Comparison of ENCODE assay signal across 16 mouse cellular contexts in the genomic region with DNA sequence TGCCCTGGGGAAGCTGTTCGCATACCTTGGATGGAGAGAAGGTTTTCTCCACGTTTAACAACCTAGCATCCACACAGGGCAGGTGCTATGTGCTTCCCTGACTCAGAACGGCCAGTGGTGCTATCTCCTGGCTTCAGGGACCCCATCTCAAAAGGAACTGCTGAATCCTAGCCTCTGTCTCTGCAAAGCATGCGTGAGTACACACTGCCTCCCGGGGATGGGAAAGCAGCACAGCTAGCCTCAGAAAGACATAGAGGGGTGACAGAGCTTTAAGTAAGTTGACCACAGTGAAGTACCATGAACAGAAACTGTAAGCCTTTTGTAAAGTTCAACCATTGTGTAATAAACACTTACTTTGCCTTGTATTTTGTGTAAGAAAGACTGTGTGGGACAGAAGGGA. TPM values are rescaled to one million over a fixed set of nuclear protein-coding genes. Genes with fewer than 3 reads are reported as not detected.
DNase-seq lines count a peak whose midpoint lies in the region; ATAC-seq and TF ChIP-seq lines count a peak whose summit lies in the region.
"Had no signal": no experiment of that assay in that cellular context is flagged by ENCODE, and none has a peak within 500 bp of the region (broad histone marks: within the 10 kb centered on the region; RNA-seq: fewer than 3 reads in every experiment).

No protein-coding gene starts in this region.

- no peak for TF ChIP-seq EP300 in MEL (IDR thresholded peaks at IDR 0.05; ENCODE audit: low read depth in 1 of 2, low read length in 2 of 2)

- WGBS in forebrain, postnatal 0 days: 67% methylated on average over 5 of the region's 5 CpGs
- WGBS in forebrain, embryonic 12.5 days: 72% methylated on average over 5 of the region's 5 CpGs
- 61% methylated on average over 5 of the region's 5 CpGs for WGBS in limb, embryonic 12.5 days
- 66% methylated on average over 5 of the region's 5 CpGs for WGBS in limb, embryonic 10.5 days
- 68% methylated on average over 5 of the region's 5 CpGs for WGBS in midbrain, embryonic 14.5 days

- H3K9ac ChIP-seq in forebrain, postnatal 0 days: no peak overlapping the region
- no peak overlapping the region for H3K9ac ChIP-seq in forebrain, embryonic 12.5 days
- no peak overlapping the region for H3K9ac ChIP-seq in limb, embryonic 12.5 days (replicated peaks)
- no peak overlapping the region for H3K9ac ChIP-seq in MEL (ENCODE audit: control insufficient read depth, low read depth, low read length, poor library complexity, severe bottlenecking)
- no peak overlapping the region for H3K9ac ChIP-seq in midbrain, embryonic 14.5 days (replicated peaks; ENCODE audit: low read length)
- H3K9ac ChIP-seq: embryonic facial prominence, embryonic 15.5 days; liver, embryonic 15.5 days had no signal

- ATAC-seq in forebrain, postnatal 0 days: no peak
- ATAC-seq in forebrain, embryonic 12.5 days (ENCODE audit: low FRiP score): no peak
- ATAC-seq in limb, embryonic 12.5 days (ENCODE audit: insufficient number of reproducible peaks, insufficient read depth, low FRiP score, low TSS enrichment, low read depth): no peak
- ATAC-seq in midbrain, embryonic 14.5 days (ENCODE audit: low FRiP score, low TSS enrichment): no peak

- H3K27me3 ChIP-seq in forebrain, postnatal 0 days (ENCODE audit: insufficient read depth, low read length): no peaks in the 10 kb centered on the region
- no peaks in the 10 kb centered on the region for H3K27me3 ChIP-seq in forebrain, embryonic 12.5 days
- peaks cover 12% of the 10 kb centered on the region for H3K27me3 ChIP-seq in limb, embryonic 12.5 days
- peaks cover 25% of the 10 kb centered on the region for H3K27me3 ChIP-seq in limb, embryonic 10.5 days (ENCODE audit: low read depth, poor library complexity, severe bottlenecking)
- no peaks in the 10 kb centered on the region for H3K27me3 ChIP-seq in MEL (ENCODE audit: control insufficient read depth in 1 of 2, insufficient read depth in 2 of 2, low read length in 2 of 2)
- no peaks in the 10 kb centered on the region for H3K27me3 ChIP-seq in midbrain, embryonic 14.5 days (ENCODE audit: control insufficient read depth, insufficient read depth, low read length)
- H3K27me3 ChIP-seq: liver, embryonic 15.5 days had no signal

- no peak overlapping the region for H3K27ac ChIP-seq in forebrain, postnatal 0 days (ENCODE audit: low read depth, low read length)
- H3K27ac ChIP-seq in forebrain, embryonic 12.5 days: no peak overlapping the region
- no peak overlapping the region for H3K27ac ChIP-seq in limb, embryonic 12.5 days
- no peak overlapping the region for H3K27ac ChIP-seq in limb, embryonic 10.5 days
- no peak overlapping the region for H3K27ac ChIP-seq in MEL (ENCODE audit: control insufficient read depth, low read depth, low read length)
- no peak overlapping the region for H3K27ac ChIP-seq in midbrain, embryonic 14.5 days (replicated peaks; ENCODE audit: low read depth, low read length)
- H3K27ac ChIP-seq: embryonic facial prominence, embryonic 15.5 days; liver, embryonic 15.5 days had no signal

- TF ChIP-seq RAD21 in MEL (IDR thresholded peaks at IDR 0.05; ENCODE audit: low read depth, low read length): no peak

- H3K4me3 ChIP-seq in forebrain, postnatal 0 days (ENCODE audit: low read depth, low read length): no peak overlapping the region
- H3K4me3 ChIP-seq in forebrain, embryonic 12.5 days (replicated peaks): no peak overlapping the region
- H3K4me3 ChIP-seq in limb, embryonic 12.5 days (replicated peaks): no peak overlapping the region
- no peak overlapping the region for H3K4me3 ChIP-seq in limb, embryonic 10.5 days
- H3K4me3 ChIP-seq in MEL (ENCODE audit: control insufficient read depth in 1 of 2, insufficient read depth in 1 of 2, low read depth in 2 of 2, low read length in 2 of 2): no peak overlapping the region
- H3K4me3 ChIP-seq in midbrain, embryonic 14.5 days (replicated peaks; ENCODE audit: low read depth, low read length): no peak overlapping the region
- H3K4me3 ChIP-seq: embryonic facial prominence, embryonic 15.5 days; liver, embryonic 15.5 days had no signal

- TF ChIP-seq POLR2A in MEL (IDR thresholded peaks at IDR 0.05; ENCODE audit: control insufficient read depth in 1 of 2, insufficient read depth in 1 of 2, low read depth in 1 of 2, low read length in 2 of 2, poor library complexity in 1 of 2): no peak

- H3K9me3 ChIP-seq in forebrain, postnatal 0 days (ENCODE audit: low read length): no peaks in the 10 kb centered on the region
- no peaks in the 10 kb centered on the region for H3K9me3 ChIP-seq in forebrain, embryonic 12.5 days
- H3K9me3 ChIP-seq in limb, embryonic 12.5 days: no peaks in the 10 kb centered on the region
- no peaks in the 10 kb centered on the region for H3K9me3 ChIP-seq in limb, embryonic 10.5 days (replicated peaks)
- H3K9me3 ChIP-seq in MEL (replicated peaks; ENCODE audit: insufficient read depth, low read length): no peaks in the 10 kb centered on the region
- H3K9me3 ChIP-seq in midbrain, embryonic 14.5 days (ENCODE audit: control insufficient read depth, low read length): no peaks in the 10 kb centered on the region
- H3K9me3 ChIP-seq: embryonic facial prominence, embryonic 15.5 days; liver, embryonic 15.5 days had no signal

- peaks cover 9% of the 10 kb centered on the region; the same call in 1 of the 2 replicates for H3K4me1 ChIP-seq in forebrain, postnatal 0 days (ENCODE audit: insufficient read depth)
- peaks cover 16% of the 10 kb centered on the region for H3K4me1 ChIP-seq in forebrain, embryonic 12.5 days
- peaks cover 12% of the 10 kb centered on the region for H3K4me1 ChIP-seq in limb, embryonic 12.5 days (replicated peaks)
- peaks cover 21% of the 10 kb centered on the region for H3K4me1 ChIP-seq in limb, embryonic 10.5 days
- H3K4me1 ChIP-seq in MEL (ENCODE audit: control insufficient read depth in 1 of 2, insufficient read depth in 2 of 2, low read length in 2 of 2): no peaks in the 10 kb centered on the region
- peaks cover 15% of the 10 kb centered on the region for H3K4me1 ChIP-seq in midbrain, embryonic 14.5 days (ENCODE audit: control insufficient read depth, insufficient read depth, low read length)

- no peaks in the 10 kb centered on the region for H3K36me3 ChIP-seq in forebrain, postnatal 0 days (ENCODE audit: insufficient read depth)
- no peaks in the 10 kb centered on the region for H3K36me3 ChIP-seq in forebrain, embryonic 12.5 days (replicated peaks)
- H3K36me3 ChIP-seq in limb, embryonic 12.5 days: no peaks in the 10 kb centered on the region
- H3K36me3 ChIP-seq in limb, embryonic 10.5 days: no peaks in the 10 kb centered on the region
- H3K36me3 ChIP-seq in MEL (ENCODE audit: control insufficient read depth in 1 of 2, insufficient read depth in 2 of 2, low read length in 2 of 2): no peaks in the 10 kb centered on the region
- H3K36me3 ChIP-seq in midbrain, embryonic 14.5 days (ENCODE audit: control insufficient read depth, insufficient read depth, low read length): no peaks in the 10 kb centered on the region
- H3K36me3 ChIP-seq: embryonic facial prominence, embryonic 15.5 days; G1E; liver, embryonic 15.5 days had no signal

- peak overlapping the region; percentile 25 for H3K4me2 ChIP-seq in forebrain, postnatal 0 days (ENCODE audit: low read depth)
- no peak overlapping the region for H3K4me2 ChIP-seq in forebrain, embryonic 12.5 days
- peak overlapping the region; percentile 50 for H3K4me2 ChIP-seq in limb, embryonic 12.5 days
- peak overlapping the region; percentile 41; the same call in 1 of the 2 replicates for H3K4me2 ChIP-seq in midbrain, embryonic 14.5 days (ENCODE audit: low read length)
- H3K4me2 ChIP-seq: liver, embryonic 15.5 days had no signal

- TF ChIP-seq CTCF in forebrain, postnatal 0 days (IDR thresholded peaks at IDR 0.05; ENCODE audit: low read depth): peak; percentile 38
- no peak for TF ChIP-seq CTCF in MEL (IDR thresholded peaks at IDR 0.05 in 2 of 3, conservative IDR thresholded peaks at IDR 0.05 in 1 of 3; ENCODE audit: control insufficient read depth in 1 of 3, insufficient read depth in 1 of 3, low read depth in 2 of 3, low read length in 3 of 3, poor library complexity in 1 of 3, severe bottlenecking in 1 of 3)

- no peak for DNase-seq in forebrain, postnatal 0 days
- no peak for DNase-seq in limb, embryonic 10.5 days (ENCODE audit: low spot score)
- no peak for DNase-seq in MEL (ENCODE audit: low read depth, low spot score)
- DNase-seq in midbrain, embryonic 14.5 days: no peak
- no peak for DNase-seq in B cell, adult 2 months
- DNase-seq in left cerebral cortex, adult 18-20 months (ENCODE audit: low spot score in 2 of 2): no peak
- DNase-seq: heart, postnatal 14 days; kidney, postnatal 25 days; right cerebral cortex, postnatal 25 days had no signal

- no peaks in the 10 kb centered on the region for H3K79me2 ChIP-seq in MEL (ENCODE audit: control insufficient read depth, insufficient read depth, low read length, poor library complexity)

RNA-seq across cellular contexts. Expression of gene Kcnip1, which starts 0.5 kb away (rescaled TPM):
- total RNA-seq in forebrain, postnatal 0 days (2014; rRNA removed): 68.4 and 92.6 TPM in 2 replicates
- polyA plus RNA-seq in forebrain, postnatal 0 days (2015; fragmentation: Nextera tagmentation; extraction: Ambion mirVana): 70.0 and 91.0 TPM in 2 replicates
- polyA plus RNA-seq in forebrain, embryonic 12.5 days (2016; fragmentation: Nextera tagmentation; extraction: Ambion mirVana): 16.3 and 17.3 TPM in 2 replicates
- polyA plus RNA-seq in limb, embryonic 12.5 days (2016; fragmentation: Nextera tagmentation; extraction: Ambion mirVana): 2.4 and 2.8 TPM in 2 replicates
- 0.74 and 0.94 TPM in 2 replicates for polyA plus RNA-seq in limb, embryonic 10.5 days (2016; fragmentation: Nextera tagmentation; extraction: Ambion mirVana)
- 0.04 TPM in 1 of 2 replicates, not detected in the other for total RNA-seq in MEL (2012; rRNA removed)
- under 1 TPM in 1 of 2 experiments, not detected in 1; 0.06 TPM for polyA plus RNA-seq in MEL (2012; ENCODE audit: insufficient read depth in 1 of 2, insufficient read length in 2 of 2, low read depth in 1 of 2, low replicate concordance in 2 of 2, missing spikeins in 1 of 2)
- polyA plus RNA-seq in midbrain, embryonic 14.5 days (2014; fragmentation: Nextera tagmentation; extraction: Ambion mirVana): 76.5 and 93.5 TPM in 2 replicates
- total RNA-seq in left cerebral cortex, adult 18-20 months (2021): 10 to 100 TPM; 25.2 to 32.8 TPM
- total RNA-seq: heart, postnatal 14 days; megakaryocyte-erythroid progenitor cell, adult 5-6 weeks; neutrophil, adult 5-6 weeks had no signal
- polyA plus RNA-seq: G1E had no signal

RNA-seq across cellular contexts. Expression of gene Kcnmb1, which starts 30.7 kb away (rescaled TPM):
- total RNA-seq in forebrain, postnatal 0 days (2014; rRNA removed): 0.10 and 0.15 TPM in 2 replicates
- polyA plus RNA-seq in forebrain, postnatal 0 days (2015; fragmentation: Nextera tagmentation; extraction: Ambion mirVana): 0.10 and 0.13 TPM in 2 replicates
- 0.08 TPM in 1 of 2 replicates, not detected in the other for polyA plus RNA-seq in forebrain, embryonic 12.5 days (2016; fragmentation: Nextera tagmentation; extraction: Ambion mirVana)
- 0.13 and 0.15 TPM in 2 replicates for polyA plus RNA-seq in limb, embryonic 12.5 days (2016; fragmentation: Nextera tagmentation; extraction: Ambion mirVana)
- polyA plus RNA-seq in limb, embryonic 10.5 days (2016; fragmentation: Nextera tagmentation; extraction: Ambion mirVana): 0.10 TPM in 2 replicates
- 0.42 and 0.85 TPM in 2 replicates for total RNA-seq in MEL (2012; rRNA removed)
- under 1 TPM in 1 of 2 experiments, not detected in 1; 0.15 TPM for polyA plus RNA-seq in MEL (2012; ENCODE audit: insufficient read depth in 1 of 2, insufficient read length in 2 of 2, low read depth in 1 of 2, low replicate concordance in 2 of 2, missing spikeins in 1 of 2)
- polyA plus RNA-seq in midbrain, embryonic 14.5 days (2014; fragmentation: Nextera tagmentation; extraction: Ambion mirVana): 0.18 and 0.39 TPM in 2 replicates
- under 1 TPM; 0.21 to 0.26 TPM for total RNA-seq in left cerebral cortex, adult 18-20 months (2021)
- total RNA-seq: megakaryocyte-erythroid progenitor cell, adult 5-6 weeks; neutrophil, adult 5-6 weeks had no signal
- polyA plus RNA-seq: G1E; liver, embryonic 15.5 days had no signal

RNA-seq across cellular contexts. Expression of gene Lcp2, which starts 53.2 kb away (rescaled TPM):
- 3.5 and 4.4 TPM in 2 replicates for total RNA-seq in forebrain, postnatal 0 days (2014; rRNA removed)
- polyA plus RNA-seq in forebrain, postnatal 0 days (2015; fragmentation: Nextera tagmentation; extraction: Ambion mirVana): 1.7 and 3.6 TPM in 2 replicates
- 1.1 and 1.8 TPM in 2 replicates for polyA plus RNA-seq in forebrain, embryonic 12.5 days (2016; fragmentation: Nextera tagmentation; extraction: Ambion mirVana)
- 1.3 and 2.3 TPM in 2 replicates for polyA plus RNA-seq in limb, embryonic 12.5 days (2016; fragmentation: Nextera tagmentation; extraction: Ambion mirVana)
- polyA plus RNA-seq in limb, embryonic 10.5 days (2016; fragmentation: Nextera tagmentation; extraction: Ambion mirVana): 1.0 and 1.2 TPM in 2 replicates
- total RNA-seq in MEL (2012; rRNA removed): 52.3 and 55.7 TPM in 2 replicates
- 10 to 100 TPM; 66.4 to 70.0 TPM for polyA plus RNA-seq in MEL (2012; ENCODE audit: insufficient read depth in 1 of 2, insufficient read length in 2 of 2, low read depth in 1 of 2, low replicate concordance in 2 of 2, missing spikeins in 1 of 2)
- polyA plus RNA-seq in midbrain, embryonic 14.5 days (2014; fragmentation: Nextera tagmentation; extraction: Ambion mirVana): 1.2 and 1.9 TPM in 2 replicates
- 1 to 10 TPM; 2.9 to 4.0 TPM for total RNA-seq in left cerebral cortex, adult 18-20 months (2021)

Comparison
In these comparisons a context has a peak if more than half of its experiments do, and no peak if none do; other contexts are left out.
1. RNA of gene Lcp2, which starts 53.2 kb away (polyA plus RNA-seq): 66.4 to 70.0 TPM in MEL; 1.7 to 3.6 TPM in forebrain, postnatal 0 days, 1.2 to 1.9 TPM in midbrain, embryonic 14.5 days, 1.1 to 1.8 TPM in forebrain, embryonic 12.5 days, 1.3 to 2.3 TPM in limb, embryonic 12.5 days and 1.0 to 1.2 TPM in limb, embryonic 10.5 days; every median in the first group is over 10 times any median in the second.